Mouse (Mus musculus) thymus, adult 18-20 months (tissue): ENCODE measurements around the gene Ube2g1.
"Not testable (repeated sequence)": the region's sequence is repeated elsewhere in the genome, so short reads cannot be mapped to it uniquely, and the experiment has no call there.

Experiments used
- DNase-seq, 2 experiments: peaks; one replicate each; pipeline ENCODE4 v3.0.0; 2022; ENCODE audit warnings: mixed read lengths in 2 of 2

The Ube2g1 gene

DNA sequence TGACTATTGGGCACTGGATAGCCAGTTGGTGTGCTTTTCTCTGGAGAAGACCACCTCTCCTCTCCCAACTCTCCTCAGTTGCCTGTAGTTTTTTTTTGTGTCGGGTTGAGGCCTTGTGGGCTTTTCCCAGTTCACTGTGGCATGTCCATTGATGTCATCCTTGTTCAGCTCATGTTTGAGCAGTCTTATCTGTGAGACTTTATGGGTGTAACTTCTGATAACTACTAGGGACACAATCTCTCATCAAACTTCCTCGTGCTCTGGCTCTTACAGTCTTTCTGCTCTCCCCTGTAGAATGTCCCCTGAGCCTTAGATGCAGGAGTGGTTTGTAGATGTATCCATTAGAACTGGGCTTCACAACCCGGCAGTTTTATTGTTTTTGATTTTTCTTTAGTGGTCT is 87.9 kb downstream of the Ube2g1 start:
- DNase-seq, result no peak

DNA sequence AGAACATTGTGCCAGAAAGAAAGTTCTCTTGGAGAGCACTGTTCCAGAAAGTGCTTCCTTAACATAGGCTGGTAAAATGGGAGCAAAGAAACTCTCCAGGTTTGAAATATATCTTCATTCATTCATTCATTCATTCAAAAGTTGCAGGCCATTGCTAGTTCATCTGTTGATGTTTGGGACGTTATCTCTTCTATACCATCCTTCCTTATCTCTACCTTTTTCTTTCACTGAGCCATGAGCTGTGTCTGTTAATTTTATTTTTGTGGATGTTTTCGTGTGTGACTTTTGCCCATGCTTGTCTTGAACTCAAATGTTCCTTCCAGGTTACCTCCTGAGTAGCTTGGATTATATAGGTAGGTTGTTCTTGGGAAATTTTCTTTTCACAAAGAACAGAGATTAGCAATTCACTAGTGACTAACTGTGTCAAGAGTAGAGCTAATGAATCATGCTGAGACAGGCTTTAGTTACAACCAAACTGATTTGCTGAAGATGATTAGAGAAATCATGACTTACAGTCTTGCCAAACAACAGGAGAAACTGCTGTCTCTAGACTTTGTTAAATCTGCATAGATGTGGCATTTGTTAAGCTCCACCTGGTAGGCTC is 89.4 kb downstream of the Ube2g1 start:
- no peak for DNase-seq

DNA sequence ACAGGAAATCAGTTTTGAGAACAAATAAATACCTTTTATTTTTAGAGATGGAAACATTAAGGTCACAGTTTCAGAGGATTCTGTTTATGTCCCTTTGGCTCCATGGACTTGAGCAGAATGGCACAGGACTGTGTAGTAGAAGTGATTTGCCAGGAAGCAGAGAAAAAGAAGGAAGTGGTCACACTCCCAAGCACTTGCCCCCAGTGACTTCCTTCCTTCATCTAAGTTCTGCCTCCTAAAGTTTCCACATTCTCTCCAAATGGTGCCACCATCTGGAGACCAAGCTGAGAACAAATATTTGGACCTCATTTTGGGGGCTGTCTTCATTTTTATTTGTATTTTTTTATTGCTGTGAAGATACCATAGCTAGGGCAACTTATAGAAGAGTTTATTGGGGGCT is 90.2 kb downstream of the Ube2g1 start:
- no peak for DNase-seq

DNA sequence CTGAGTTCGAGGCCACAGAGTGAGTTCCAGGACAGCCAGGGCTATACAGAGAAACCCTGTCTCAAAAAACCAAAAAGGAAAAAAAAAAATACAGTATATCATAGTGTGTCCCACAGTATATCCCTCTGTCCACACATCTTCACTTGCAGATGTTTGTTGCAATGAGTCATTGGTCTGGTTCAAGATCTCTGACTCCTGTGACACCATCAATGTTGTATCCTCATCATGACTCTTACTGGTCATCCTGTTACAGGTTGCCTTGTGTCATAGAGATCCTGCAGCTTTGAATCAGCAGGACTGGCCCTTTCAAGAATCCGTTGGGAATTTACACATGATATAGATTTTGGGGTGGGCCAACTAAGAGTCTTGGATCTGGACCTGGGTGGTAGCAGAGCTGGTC is 98.0 kb downstream of the Ube2g1 start:
- DNase-seq, result not testable (repeated sequence)

DNA sequence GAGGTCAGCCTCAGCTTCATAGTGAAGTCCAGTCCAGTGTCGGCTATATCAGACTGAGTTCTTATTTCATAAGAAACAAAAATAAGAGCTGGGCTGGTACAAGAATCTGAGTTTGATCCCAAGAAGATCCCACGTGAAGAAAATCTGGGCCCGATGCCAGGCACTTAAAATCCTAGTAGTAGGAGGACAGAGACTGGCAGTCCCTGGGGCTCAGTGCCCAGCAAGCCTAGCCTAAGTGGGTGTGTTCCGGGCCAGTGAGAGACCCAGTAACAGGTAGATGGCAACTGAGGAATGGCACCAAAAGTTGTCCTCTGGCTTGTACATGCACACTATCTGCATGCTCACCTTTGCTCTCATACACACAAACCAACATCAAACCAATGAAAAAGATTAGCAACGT is 105.6 kb downstream of the Ube2g1 start:
- no peak for DNase-seq

DNA sequence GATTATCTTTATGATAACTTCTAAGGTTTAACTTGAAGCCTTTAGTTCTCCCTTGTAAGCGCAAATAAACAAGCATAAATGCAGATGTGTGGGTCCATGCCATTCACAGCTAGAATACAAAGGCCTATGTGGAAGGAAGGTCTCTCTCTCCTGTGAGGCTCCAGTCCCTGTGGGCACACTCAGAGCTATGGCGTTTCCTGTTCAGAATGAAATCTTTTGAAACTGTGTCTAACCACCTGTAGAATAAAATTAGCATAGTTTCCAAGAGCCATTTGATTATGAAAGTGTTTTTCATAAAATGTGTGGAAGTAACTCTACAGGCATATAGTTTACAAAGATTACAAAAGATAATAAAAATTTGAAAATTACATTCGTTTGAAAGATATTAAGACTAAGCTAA is 111.1 kb downstream of the Ube2g1 start:
- DNase-seq, result no peak

DNA sequence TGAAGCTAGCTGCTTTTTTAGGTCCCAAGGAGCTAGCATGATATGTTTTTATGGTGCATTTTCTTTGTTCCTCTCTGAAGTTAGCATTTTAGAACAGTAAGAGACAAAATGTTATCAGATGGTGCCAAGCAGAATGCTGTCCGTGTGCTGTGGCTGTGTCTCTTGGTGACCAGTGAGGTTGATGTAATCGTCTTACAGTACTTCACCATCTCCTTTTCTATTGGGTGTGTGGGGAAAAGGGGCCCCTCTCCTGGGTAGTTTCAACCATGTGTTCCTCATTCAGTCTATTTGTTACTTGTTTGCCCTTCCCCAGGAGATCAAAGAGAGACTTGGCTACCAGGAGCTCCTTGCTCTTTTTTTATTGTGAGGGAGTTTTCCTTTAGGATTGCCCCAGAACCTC is 116.1 kb downstream of the Ube2g1 start:
- no peak for DNase-seq

DNA sequence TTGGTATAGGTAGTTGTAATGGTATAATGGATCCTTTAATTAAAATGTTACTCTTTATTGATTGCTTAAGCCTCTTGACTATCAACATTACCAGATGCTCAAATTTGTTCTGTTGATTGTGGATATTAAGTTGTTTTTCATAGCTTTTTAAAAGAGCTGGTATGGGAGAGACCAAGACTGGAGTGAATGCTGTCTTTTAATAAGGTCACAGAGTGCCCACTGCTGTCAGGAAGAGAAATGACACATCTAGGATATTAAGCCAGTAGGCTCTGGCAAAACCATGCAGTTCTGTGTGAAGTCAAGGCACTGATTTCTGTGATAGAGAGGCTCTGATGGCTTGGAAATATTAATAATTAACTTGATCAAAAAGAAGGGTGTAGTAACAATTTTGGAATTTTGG is 116.8 kb downstream of the Ube2g1 start:
- no peak for DNase-seq

DNA sequence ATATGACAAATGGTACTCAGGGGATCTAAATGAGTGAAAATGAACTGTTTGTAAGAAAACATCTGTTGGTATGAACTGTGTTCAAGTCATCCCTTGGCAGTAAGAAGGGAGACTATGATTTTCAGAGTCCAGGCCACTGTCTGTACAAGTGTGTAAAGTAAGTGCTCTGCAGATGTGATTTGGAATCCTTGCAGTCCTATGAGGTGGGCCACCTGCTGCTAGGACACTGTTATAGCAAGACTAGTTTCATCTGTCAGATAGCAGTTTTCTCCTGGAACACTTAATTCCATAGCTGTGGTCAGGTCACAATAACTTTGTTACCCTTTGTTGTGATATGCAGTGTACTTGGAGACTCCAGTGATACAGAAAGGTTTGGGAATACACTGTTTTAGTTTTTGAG is 118.9 kb downstream of the Ube2g1 start:
- no peak for DNase-seq

DNA sequence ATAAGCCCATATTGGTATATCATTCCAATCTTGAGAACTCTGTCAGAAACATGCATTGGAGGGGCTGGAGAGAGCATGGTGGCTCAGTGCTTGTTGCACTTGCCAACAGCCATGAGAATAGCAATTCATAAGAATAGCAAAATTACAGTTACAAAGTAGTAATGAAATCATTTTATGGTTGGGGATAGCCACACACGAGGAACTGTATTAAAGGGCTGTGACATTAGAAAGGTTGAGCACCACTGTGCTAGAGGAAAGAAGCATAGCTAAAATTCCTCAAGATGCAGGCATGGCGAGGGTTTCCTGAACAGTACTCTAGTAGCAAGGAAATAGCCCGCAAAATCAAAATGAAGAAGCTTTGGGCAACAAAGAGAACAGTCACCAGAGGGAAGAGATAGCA is 126.7 kb downstream of the Ube2g1 start:
- DNase-seq, result no peak

DNA sequence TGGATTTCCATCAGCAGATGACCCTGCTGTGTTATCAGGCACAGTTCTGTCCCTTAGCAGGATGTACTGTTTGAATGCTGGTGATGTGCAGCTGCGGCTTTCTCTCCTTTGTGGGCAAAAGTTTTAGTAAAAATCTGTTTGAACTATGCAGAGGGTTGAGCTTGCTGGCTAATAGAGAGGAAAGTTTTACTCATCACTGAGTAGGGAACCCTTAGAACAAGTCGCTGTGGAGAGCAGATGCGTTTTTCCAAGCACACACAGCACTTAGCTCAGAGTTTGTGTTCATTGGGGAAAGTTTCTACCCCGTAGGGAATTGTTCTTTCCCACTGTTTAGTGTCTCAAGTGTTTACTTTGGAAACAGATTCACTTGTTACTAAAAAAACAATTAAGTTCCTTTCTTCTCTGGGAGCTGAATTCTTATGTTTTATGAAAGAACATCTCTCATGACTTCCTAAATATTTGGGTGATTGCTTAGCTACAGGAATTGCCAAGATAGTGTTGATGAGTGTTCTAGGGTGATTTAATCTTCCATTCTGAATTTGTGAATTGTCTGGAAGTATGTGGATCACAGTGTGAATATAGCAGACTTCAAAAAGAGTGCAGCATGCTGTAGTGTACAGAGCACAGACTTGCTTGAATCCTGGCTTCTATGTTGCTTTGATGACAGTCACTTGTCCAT is 127.9 kb downstream of the Ube2g1 start:
- DNase-seq, result no peak

DNA sequence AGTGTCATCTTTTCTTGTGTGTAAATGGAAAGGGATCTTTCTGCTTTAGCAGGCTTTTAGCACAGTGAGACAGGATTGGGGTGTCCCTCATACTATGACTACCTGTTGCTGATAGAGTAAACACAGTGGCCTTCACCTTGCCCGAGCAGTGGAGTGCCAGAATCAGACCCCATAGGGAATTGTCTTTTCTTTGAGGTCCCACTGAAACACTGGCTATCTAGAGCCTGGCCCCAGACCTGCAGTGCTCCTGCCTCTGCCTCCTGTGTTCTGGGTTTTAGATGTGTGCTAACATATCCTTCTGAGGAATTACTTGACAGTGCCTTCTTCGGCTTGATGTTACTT is 128.4 kb downstream of the Ube2g1 start:
- no peak for DNase-seq
